Mouse (Mus musculus): ENCODE measurements around the gene Cdk11b. TPM values are rescaled to one million over a fixed set of nuclear protein-coding genes. Genes with fewer than 3 reads are reported as not detected.

Gene Cdk11b
- polyA plus RNA-seq, 1 experiment from 2014 or later, result 30.6 TPM

GRCm38 (mm10) chr4:155593780-155594179, 30.9 kb upstream of the Cdk11b start:
- Histone ChIP-seq H3K36me3 (peaks cover 24% of the 10 kb centered on the region), H3K27ac (no peak overlapping the region), H3K4me1 (replicated peaks) (peaks cover 30% of the 10 kb centered on the region), H3K4me2 (no peak overlapping the region), H3K9ac (no peak overlapping the region), H3K27me3 (no peaks in the 10 kb centered on the region), H3K4me3 (replicated peaks) (no peak overlapping the region), H3K9me3 (replicated peaks) (no peaks in the 10 kb centered on the region)
- ATAC-seq (ENCODE audit: low read depth) (no peak), DNase-seq (no peak)
- 41% methylated on average over 1 of the region's 1 CpGs for WGBS (ENCODE audit: insufficient replicate concordance)

GRCm38 (mm10) chr4:155595777-155596176, 28.9 kb upstream of the Cdk11b start:
- DNase-seq, result no peak
- WGBS (ENCODE audit: insufficient replicate concordance), result 67% methylated on average over 3 of the region's 3 CpGs

GRCm38 (mm10) chr4:155596606-155597005, 28.0 kb upstream of the Cdk11b start:
- Histone ChIP-seq H3K4me3 (replicated peaks) (no peak overlapping the region), H3K4me1 (replicated peaks) (peaks cover 47% of the 10 kb centered on the region), H3K27me3 (no peaks in the 10 kb centered on the region), H3K27ac (peak overlapping the region; percentile 14; the same call in 1 of the 2 replicates), H3K36me3 (no peaks in the 10 kb centered on the region), H3K9ac (peak overlapping the region; percentile 31; the same call in 1 of the 2 replicates), H3K9me3 (replicated peaks) (no peaks in the 10 kb centered on the region), H3K4me2 (no peak overlapping the region)
- WGBS (ENCODE audit: insufficient replicate concordance), result 35% methylated on average over 5 of the region's 5 CpGs
- DNase-seq (no peak), ATAC-seq (ENCODE audit: low read depth) (no peak)

More at GRCm38 (mm10) chr4:155595777-155596176, 28.9 kb upstream of the Cdk11b start:
- peaks cover 46% of the 10 kb centered on the region for H3K4me1 ChIP-seq (replicated peaks)
- no peaks in the 10 kb centered on the region for H3K27me3 ChIP-seq
- peaks cover 5% of the 10 kb centered on the region; the same call in 1 of the 2 replicates for H3K36me3 ChIP-seq
- ATAC-seq (ENCODE audit: low read depth), result no peak
- H3K9ac ChIP-seq, result no peak overlapping the region
- H3K27ac ChIP-seq, result 0 out of 2 replicates have a peak overlapping the region, but pooled peaks have one; percentile 14
- H3K4me3 ChIP-seq (replicated peaks), result no peak overlapping the region
- no peak overlapping the region for H3K4me2 ChIP-seq
- no peaks in the 10 kb centered on the region for H3K9me3 ChIP-seq (replicated peaks)

GRCm38 (mm10) chr4:155598536-155598935, 26.1 kb upstream of the Cdk11b start:
- Histone ChIP-seq H3K27ac (no peak overlapping the region), H3K36me3 (0 out of 2 replicates have a peak, but pooled peaks cover 3% of the 10 kb centered on the region), H3K9me3 (replicated peaks) (no peaks in the 10 kb centered on the region), H3K4me3 (replicated peaks) (no peak overlapping the region), H3K9ac (no peak overlapping the region), H3K27me3 (no peaks in the 10 kb centered on the region), H3K4me1 (replicated peaks) (peaks cover 62% of the 10 kb centered on the region), H3K4me2 (no peak overlapping the region)
- 11% methylated on average over 20 of the region's 20 CpGs for WGBS (ENCODE audit: insufficient replicate concordance)
- no peak for DNase-seq
- no peak for ATAC-seq (ENCODE audit: low read depth)

DNA sequence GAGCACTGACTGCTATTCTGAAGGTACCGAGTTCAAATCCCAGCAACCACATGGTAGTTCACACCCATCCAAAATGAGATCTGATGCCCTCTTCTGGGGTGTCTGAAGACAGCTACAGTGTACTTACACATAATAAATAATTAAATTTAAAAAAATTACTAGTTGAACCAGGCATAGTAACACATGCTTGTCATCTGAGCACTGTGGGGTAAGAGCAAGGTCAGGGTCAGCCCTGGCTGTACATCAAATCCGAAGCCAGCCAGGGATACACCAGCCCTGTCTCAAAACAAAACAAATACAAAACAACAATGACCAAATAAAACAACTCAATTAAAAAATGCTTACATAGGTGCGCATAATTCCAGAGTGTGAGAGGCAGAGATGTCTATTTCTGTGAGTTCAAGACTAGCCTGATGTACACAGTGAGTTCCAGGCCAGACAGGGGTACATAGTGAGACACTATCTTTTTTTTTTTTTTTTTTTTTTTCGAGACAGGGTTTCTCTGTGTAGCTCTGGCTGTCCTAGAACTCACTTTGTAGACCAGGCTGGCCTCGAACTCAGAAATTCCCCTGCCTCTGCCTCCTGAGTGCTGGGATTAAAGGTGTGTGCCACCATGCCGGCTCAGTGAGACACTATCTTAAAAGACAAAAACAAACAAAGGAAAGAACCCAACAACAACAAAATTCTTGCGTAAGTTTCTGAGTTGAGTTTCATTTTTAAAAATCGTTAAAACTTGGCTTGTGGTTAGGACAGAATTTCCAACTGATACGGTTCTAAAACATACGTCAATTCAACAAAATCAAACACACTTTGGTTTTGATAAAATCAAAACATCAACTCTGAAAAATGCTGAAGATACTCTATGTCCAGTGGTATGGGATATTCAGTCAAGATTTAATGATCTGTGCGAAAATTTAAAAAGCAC, 24.5 kb upstream of the Cdk11b start:
- Histone ChIP-seq H3K9me3 (replicated peaks) (no peaks in the 10 kb centered on the region), H3K36me3 (peaks cover 11% of the 10 kb centered on the region; the same call in 1 of the 2 replicates), H3K27ac (peak overlapping the region; percentile 96), H3K9ac (peak overlapping the region; percentile 70), H3K27me3 (no peaks in the 10 kb centered on the region), H3K4me2 (peak overlapping the region; percentile 96), H3K4me3 (replicated peaks) (peak overlapping the region; percentile 97), H3K4me1 (replicated peaks) (peaks cover 78% of the 10 kb centered on the region)
- DNase-seq (no peak), ATAC-seq (ENCODE audit: low read depth) (no peak)
- WGBS (ENCODE audit: insufficient replicate concordance), result 62% methylated on average over 11 of the region's 11 CpGs

- Histone ChIP-seq H3K4me2 (peak within 1 kb of the TSS; percentile 96), H3K9ac (peak within 1 kb of the TSS; percentile 94), H3K27me3 (no peaks in the 10 kb centered on the region), H3K9me3 (replicated peaks) (no peaks in the 10 kb centered on the region), H3K4me1 (replicated peaks) (peaks cover 74% of the 10 kb centered on the region), H3K36me3 (peaks cover 15% of the 10 kb centered on the region; the same call in 1 of the 2 replicates), H3K27ac (peak within 1 kb of the TSS; percentile 96), H3K4me3 (replicated peaks) (peak within 1 kb of the TSS; percentile 97)
- WGBS (ENCODE audit: insufficient replicate concordance), result under 1% methylated on average over 63 of the region's 65 CpGs
- ATAC-seq (ENCODE audit: low read depth) (peak; percentile 92), DNase-seq (peak; percentile 89)
Observed at GRCm38 (mm10) chr4:155601091-155601996, 23.3 kb upstream of the Cdk11b start, which contains the start of gene Slc35e2. Gene Slc35e2 (plus strand): TSS chr4:155601416.

DNA sequence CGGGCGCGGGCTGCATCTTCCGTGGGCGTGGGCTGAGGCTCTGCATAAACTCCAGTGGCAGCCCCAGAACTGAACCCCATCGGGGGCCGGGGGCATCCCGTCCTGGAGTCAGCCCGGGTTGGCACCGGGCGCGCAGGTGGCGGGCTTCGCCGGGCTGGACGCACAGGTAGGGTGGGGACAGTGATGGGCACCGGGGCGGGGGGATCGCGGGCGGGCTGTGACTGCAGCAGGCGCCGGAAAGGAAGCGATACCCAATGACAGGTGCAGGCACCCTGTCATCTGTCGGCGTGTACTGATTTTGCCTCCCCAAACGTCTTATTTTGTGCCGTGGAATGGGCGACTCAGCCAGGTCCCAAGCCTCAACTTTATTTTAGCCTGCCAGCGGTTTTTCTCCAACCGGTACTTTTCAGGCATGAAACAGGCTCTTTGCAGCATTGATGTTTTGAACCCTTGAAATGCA, 22.6 kb upstream of the Cdk11b start:
- 2% methylated on average over 31 of the region's 31 CpGs for WGBS (ENCODE audit: insufficient replicate concordance)
- H3K36me3 ChIP-seq, result peaks cover 18% of the 10 kb centered on the region; the same call in 1 of the 2 replicates
- H3K4me2 ChIP-seq, result peak overlapping the region; percentile 96
- no peaks in the 10 kb centered on the region for H3K9me3 ChIP-seq (replicated peaks)
- peak overlapping the region; percentile 94 for H3K9ac ChIP-seq
- DNase-seq (no peak), ATAC-seq (ENCODE audit: low read depth) (peak; percentile 37)
- peaks cover 72% of the 10 kb centered on the region for H3K4me1 ChIP-seq (replicated peaks)
- peak overlapping the region; percentile 97 for H3K4me3 ChIP-seq (replicated peaks)
- H3K27me3 ChIP-seq, result no peaks in the 10 kb centered on the region
- H3K27ac ChIP-seq, result peak overlapping the region; percentile 96

DNA sequence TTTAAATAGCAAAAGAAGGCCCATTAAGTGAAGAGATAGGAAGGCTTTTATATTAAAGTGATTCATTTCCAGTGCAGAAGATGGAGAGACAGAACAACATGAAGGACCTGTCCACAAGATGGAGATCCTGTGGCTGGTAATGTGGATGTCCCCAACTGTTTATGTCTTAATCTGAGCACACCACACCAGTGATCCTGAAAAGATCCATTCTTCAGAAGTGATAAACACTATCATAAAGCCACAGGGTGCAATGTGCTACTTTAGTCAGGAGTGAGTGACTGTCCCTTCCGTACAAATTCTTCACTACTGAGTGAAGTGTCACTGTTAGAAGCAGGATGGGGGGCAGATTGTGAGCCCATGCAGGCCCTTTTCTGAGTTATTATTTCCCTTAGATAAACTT, 21.9 kb upstream of the Cdk11b start:
- H3K27me3 ChIP-seq, result no peaks in the 10 kb centered on the region
- peaks cover 21% of the 10 kb centered on the region; the same call in 1 of the 2 replicates for H3K36me3 ChIP-seq
- WGBS (ENCODE audit: insufficient replicate concordance), result 21% methylated on average over 1 of the region's 1 CpGs
- no peak for DNase-seq
- H3K27ac ChIP-seq, result peak overlapping the region; percentile 96
- peak overlapping the region; percentile 97 for H3K4me3 ChIP-seq (replicated peaks)
- 0 out of 2 replicates have a peak, but pooled peaks have one; percentile 6 for ATAC-seq (ENCODE audit: low read depth)
- H3K4me1 ChIP-seq (replicated peaks), result peaks cover 73% of the 10 kb centered on the region
- no peaks in the 10 kb centered on the region for H3K9me3 ChIP-seq (replicated peaks)
- H3K4me2 ChIP-seq, result peak overlapping the region; percentile 96
- H3K9ac ChIP-seq, result peak overlapping the region; percentile 94

DNA sequence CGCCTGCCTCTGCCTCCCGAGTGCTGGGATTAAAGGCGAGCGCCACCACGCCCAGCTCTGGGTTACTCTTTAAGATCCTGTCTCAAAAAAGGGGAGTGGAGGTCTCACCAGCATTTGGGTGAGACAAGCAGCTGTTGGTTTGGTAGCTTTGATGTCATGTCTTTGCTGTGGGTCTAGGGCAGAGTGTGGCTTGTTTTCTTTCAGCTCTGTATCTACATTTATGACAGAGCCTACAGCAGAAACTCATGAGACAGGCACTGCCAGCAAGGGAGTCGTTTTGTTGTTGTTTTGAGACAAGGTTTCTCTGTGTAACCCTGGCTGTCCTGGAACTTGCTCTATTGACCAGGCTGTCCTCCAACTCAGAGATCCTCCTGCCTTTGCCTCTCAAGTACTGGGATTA, 20.9 kb upstream of the Cdk11b start:
- no peaks in the 10 kb centered on the region for H3K27me3 ChIP-seq
- peak overlapping the region; percentile 43 for H3K27ac ChIP-seq
- ATAC-seq (ENCODE audit: low read depth), result no peak
- WGBS (ENCODE audit: insufficient replicate concordance), result 87% methylated on average over 6 of the region's 6 CpGs
- H3K4me1 ChIP-seq (replicated peaks), result peaks cover 66% of the 10 kb centered on the region
- H3K4me2 ChIP-seq, result peak overlapping the region; percentile 96; the same call in 1 of the 2 replicates
- no peak overlapping the region for H3K9ac ChIP-seq
- no peak for DNase-seq
- H3K9me3 ChIP-seq (replicated peaks), result no peaks in the 10 kb centered on the region
- peaks cover 21% of the 10 kb centered on the region; the same call in 1 of the 2 replicates for H3K36me3 ChIP-seq
- H3K4me3 ChIP-seq (replicated peaks), result no peak overlapping the region

DNA sequence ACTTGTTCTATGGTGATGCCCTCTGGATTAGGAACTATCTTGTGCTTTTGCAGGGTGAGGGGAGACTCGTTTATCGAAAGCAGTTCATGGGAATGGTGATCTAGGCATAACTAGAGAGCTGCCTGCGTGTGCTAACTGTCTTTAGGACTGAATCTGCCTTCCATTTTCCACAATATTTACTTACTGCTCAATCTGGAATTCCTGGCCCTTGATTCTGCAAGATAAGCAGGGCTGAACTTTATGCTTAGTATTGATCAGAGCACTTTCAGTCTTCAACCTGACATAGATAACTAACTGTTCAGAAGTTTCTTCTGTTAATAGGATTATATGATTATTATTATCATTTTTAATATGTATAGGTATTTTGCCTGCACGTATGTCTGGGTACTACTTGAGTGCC, 19.5 kb upstream of the Cdk11b start:
- ATAC-seq (ENCODE audit: low read depth) (no peak), DNase-seq (no peak)
- Histone ChIP-seq H3K9me3 (replicated peaks) (no peaks in the 10 kb centered on the region), H3K27me3 (no peaks in the 10 kb centered on the region), H3K36me3 (peaks cover 30% of the 10 kb centered on the region), H3K4me1 (replicated peaks) (peaks cover 57% of the 10 kb centered on the region), H3K27ac (no peak overlapping the region), H3K4me3 (replicated peaks) (no peak overlapping the region), H3K4me2 (no peak overlapping the region), H3K9ac (no peak overlapping the region)
- WGBS (ENCODE audit: insufficient replicate concordance), result 82% methylated on average over 4 of the region's 4 CpGs
